Mouse (Mus musculus): ENCODE measurements at regions not wholly inside any gene's neighbourhood (a gene's known extent, or its start where the extent isn't known, plus 50 kb on each side); places are given as distances from the start of the nearest gene placed in this dataset.

DNA sequence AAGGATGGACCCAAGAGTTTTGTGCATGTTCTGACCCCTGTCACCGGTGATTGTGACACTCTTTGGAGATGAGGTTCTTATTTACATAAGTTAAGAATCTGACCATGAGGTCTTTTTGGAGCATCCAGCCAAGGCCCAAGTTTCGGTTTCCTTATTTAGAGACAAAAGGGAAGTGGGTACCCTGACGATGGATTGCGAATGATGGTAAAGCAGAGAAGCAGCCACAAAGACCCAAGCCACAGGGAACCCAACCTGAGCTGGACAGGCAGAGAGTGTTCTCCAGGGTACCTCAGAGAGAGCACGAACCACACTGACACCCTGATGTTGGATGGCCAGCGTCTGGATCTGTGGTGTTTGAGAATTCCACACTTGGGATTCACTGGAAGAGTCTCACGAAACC is 100.8 kb upstream of the L3mbtl4 start:
- no peak overlapping the region for H3K4me2 ChIP-seq (ENCODE audit: low read depth)
- no peaks in the 10 kb centered on the region for H3K4me1 ChIP-seq (ENCODE audit: insufficient read depth)
- H3K27ac ChIP-seq (ENCODE audit: low read depth, low read length) = no peak overlapping the region
- ATAC-seq (no peak), DNase-seq (no peak)
- no peak for TF ChIP-seq CTCF (IDR thresholded peaks at IDR 0.05; ENCODE audit: low read depth)
- H3K9me3 ChIP-seq (ENCODE audit: low read length) = no peaks in the 10 kb centered on the region
- no peaks in the 10 kb centered on the region for H3K36me3 ChIP-seq (ENCODE audit: insufficient read depth)
- no peak overlapping the region for H3K4me3 ChIP-seq (ENCODE audit: low read depth, low read length)
- 92% methylated on average over 7 of the region's 7 CpGs for WGBS
- H3K27me3 ChIP-seq (ENCODE audit: insufficient read depth, low read length) = no peaks in the 10 kb centered on the region
- H3K9ac ChIP-seq = no peak overlapping the region

DNA sequence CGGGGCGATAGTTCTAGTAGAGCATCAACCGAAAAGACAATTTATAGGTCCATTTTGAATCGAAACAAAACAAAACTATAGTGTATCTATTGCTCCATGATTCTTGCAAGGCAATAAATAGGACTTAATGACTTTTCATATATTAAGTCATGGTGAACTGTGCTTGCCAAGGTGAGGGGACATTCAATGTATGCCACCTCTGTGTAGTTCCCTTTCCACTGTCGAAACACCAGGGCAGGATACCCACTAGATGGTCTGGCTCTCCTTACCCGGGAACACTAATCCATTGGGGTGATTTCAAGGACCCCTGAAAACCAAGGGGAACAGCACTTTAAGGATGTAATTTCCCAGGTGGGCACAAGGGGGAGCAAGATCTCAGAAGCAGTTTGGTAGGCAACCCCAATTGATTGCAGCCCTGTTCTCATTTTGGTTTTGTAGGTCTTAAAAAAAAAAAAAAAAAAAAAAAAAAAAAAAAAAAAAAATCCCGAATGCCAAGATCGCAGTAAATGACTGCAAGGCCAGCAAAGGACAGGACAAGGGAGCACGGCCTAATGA is 96.9 kb upstream of the L3mbtl4 start:
- Histone ChIP-seq H3K4me2 (ENCODE audit: low read depth) (no peak overlapping the region), H3K9me3 (ENCODE audit: low read length) (no peaks in the 10 kb centered on the region), H3K27me3 (ENCODE audit: insufficient read depth, low read length) (no peaks in the 10 kb centered on the region), H3K4me3 (ENCODE audit: low read depth, low read length) (no peak overlapping the region), H3K36me3 (ENCODE audit: insufficient read depth) (no peaks in the 10 kb centered on the region), H3K9ac (no peak overlapping the region), H3K4me1 (ENCODE audit: insufficient read depth) (no peaks in the 10 kb centered on the region), H3K27ac (ENCODE audit: low read depth, low read length) (no peak overlapping the region)
- 62% methylated on average over 9 of the region's 9 CpGs for WGBS
- TF ChIP-seq CTCF (IDR thresholded peaks at IDR 0.05; ENCODE audit: low read depth) = peak; percentile 73
- no peak for ATAC-seq
- DNase-seq = peak; percentile 73

DNA sequence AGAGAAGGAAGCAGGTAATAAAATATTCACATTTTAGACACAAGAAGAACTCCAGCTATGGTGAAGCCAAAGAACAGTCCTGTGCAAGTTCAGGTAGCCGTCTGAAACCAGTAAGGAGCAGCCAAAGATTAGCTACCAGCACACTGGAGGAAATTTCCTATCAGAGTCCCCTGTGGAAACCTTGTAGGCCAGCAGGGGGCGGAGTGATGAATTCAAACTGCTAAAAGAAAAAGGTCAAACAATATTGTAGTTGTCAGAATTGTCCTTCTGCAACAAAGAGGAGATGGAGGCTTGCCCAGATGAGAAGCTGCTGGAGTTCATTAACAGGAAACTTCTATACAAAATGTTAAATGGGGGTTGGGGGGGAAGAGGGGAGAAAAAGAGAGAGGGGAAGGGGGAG is 95.8 kb upstream of the L3mbtl4 start:
- peak; percentile 54 for TF ChIP-seq CTCF (IDR thresholded peaks at IDR 0.05; ENCODE audit: low read depth)

DNA sequence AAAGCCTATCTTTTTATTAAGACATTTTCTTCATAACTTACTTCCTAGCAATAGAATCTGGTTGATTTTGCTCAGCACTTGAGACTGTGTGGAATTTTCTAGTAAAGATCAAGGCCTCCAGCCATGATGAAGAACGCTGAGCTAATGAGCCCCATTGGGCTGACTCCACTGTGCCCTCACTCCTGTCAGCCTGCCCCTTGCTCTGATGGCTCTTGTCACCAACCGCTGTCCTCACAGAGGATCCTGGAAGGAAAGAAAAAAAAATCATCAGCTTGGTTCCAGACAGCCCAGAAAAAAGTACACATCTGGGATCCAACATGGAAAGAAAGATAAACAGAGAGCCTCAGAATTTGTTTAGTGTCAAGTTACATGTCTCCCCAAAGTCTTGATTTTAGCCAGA is 88.2 kb upstream of the L3mbtl4 start:
- Histone ChIP-seq H3K27me3 (ENCODE audit: insufficient read depth, low read length) (no peaks in the 10 kb centered on the region), H3K9ac (no peak overlapping the region), H3K27ac (ENCODE audit: low read depth, low read length) (no peak overlapping the region), H3K36me3 (ENCODE audit: insufficient read depth) (no peaks in the 10 kb centered on the region), H3K4me2 (ENCODE audit: low read depth) (no peak overlapping the region), H3K4me1 (ENCODE audit: insufficient read depth) (no peaks in the 10 kb centered on the region), H3K4me3 (ENCODE audit: low read depth, low read length) (no peak overlapping the region), H3K9me3 (ENCODE audit: low read length) (no peaks in the 10 kb centered on the region)
- DNase-seq (no peak), ATAC-seq (no peak)
- TF ChIP-seq CTCF (IDR thresholded peaks at IDR 0.05; ENCODE audit: low read depth) = no peak
- WGBS = 84% methylated on average over 2 of the region's 2 CpGs

More for the DNA sequence above, 95.8 kb upstream of the L3mbtl4 start:
- 17% methylated on average over 2 of the region's 2 CpGs for WGBS
- no peaks in the 10 kb centered on the region for H3K9me3 ChIP-seq (ENCODE audit: low read length)
- H3K4me3 ChIP-seq (ENCODE audit: low read depth, low read length) = no peak overlapping the region
- H3K36me3 ChIP-seq (ENCODE audit: insufficient read depth) = no peaks in the 10 kb centered on the region
- H3K27ac ChIP-seq (ENCODE audit: low read depth, low read length) = no peak overlapping the region
- no peak overlapping the region for H3K4me2 ChIP-seq (ENCODE audit: low read depth)
- no peaks in the 10 kb centered on the region for H3K27me3 ChIP-seq (ENCODE audit: insufficient read depth, low read length)
- ATAC-seq = no peak
- H3K9ac ChIP-seq = no peak overlapping the region
- peak; percentile 37 for DNase-seq
- no peaks in the 10 kb centered on the region for H3K4me1 ChIP-seq (ENCODE audit: insufficient read depth)

DNA sequence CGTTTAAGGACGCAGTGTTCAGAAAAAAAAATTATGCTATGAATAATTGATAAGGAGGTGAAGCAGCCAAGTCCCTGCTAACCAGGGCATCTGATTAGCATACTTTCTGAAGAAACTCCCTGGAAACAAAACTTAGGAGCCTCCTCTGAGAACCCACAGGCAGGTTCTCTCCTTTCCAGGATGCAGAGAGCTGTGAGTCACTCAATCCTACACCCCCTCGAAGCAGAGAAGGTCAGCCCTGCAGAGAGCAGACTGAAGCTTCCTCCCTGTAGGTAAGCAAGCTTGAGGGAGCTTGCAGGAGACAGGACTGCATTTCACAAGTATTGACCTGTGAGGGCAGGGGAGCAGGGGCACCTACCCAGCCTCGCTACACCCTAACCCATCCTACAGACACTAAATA is 83.7 kb upstream of the L3mbtl4 start:
- H3K4me3 ChIP-seq (ENCODE audit: low read depth, low read length) = no peak overlapping the region
- ATAC-seq (no peak), DNase-seq (no peak)
- no peaks in the 10 kb centered on the region for H3K9me3 ChIP-seq (ENCODE audit: low read length)
- no peaks in the 10 kb centered on the region for H3K36me3 ChIP-seq (ENCODE audit: insufficient read depth)
- 77% methylated on average over 4 of the region's 4 CpGs for WGBS
- no peak for TF ChIP-seq CTCF (IDR thresholded peaks at IDR 0.05; ENCODE audit: low read depth)
- H3K4me1 ChIP-seq (ENCODE audit: insufficient read depth) = no peaks in the 10 kb centered on the region
- H3K4me2 ChIP-seq (ENCODE audit: low read depth) = no peak overlapping the region
- no peaks in the 10 kb centered on the region for H3K27me3 ChIP-seq (ENCODE audit: insufficient read depth, low read length)
- H3K9ac ChIP-seq = no peak overlapping the region
- H3K27ac ChIP-seq (ENCODE audit: low read depth, low read length) = no peak overlapping the region

DNA sequence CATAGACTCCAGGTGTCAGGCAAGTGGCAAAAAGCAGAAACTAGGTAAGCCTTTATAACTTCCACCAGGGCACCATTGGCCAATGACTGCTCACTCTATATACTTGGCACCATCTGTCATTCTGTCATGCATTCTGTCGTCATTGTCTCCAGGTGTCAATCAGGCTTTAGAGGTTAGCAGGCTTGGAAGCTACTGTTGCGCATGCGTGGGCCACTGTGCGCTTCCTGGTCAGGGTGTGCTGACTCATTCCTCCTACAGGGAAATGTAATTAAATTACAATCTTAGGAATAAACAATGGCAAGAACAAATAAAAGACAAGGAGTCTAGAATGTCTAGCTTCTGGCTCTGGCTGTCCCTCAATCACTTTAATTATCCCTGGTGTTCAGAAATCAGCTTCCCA is 68.1 kb upstream of the L3mbtl4 start:
- H3K27ac ChIP-seq (ENCODE audit: low read depth, low read length) = no peak overlapping the region
- 77% methylated on average over 4 of the region's 4 CpGs for WGBS
- no peak for DNase-seq

DNA sequence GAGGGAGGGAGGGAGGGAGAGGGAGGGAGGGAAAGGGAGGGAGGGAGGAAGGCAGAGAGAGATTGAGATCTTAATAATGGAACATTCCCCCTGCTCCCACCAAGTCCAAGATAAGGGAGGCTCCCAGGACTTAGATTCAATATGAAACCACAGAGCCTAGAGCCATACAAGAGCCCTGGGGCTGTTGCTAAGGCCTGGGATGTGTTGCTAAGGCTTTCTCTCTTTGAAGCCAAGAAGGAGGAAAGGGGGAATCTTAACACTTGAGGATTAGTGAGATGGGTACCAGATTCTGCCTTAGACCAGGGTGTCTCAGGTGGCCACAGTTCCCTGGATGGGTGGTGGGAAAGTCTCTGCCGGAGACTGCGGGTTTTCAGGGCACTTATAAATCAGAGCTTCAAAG is 64.8 kb upstream of the L3mbtl4 start:
- DNase-seq (no peak), ATAC-seq (peak; percentile 38)
- H3K4me2 ChIP-seq (ENCODE audit: low read depth) = no peak overlapping the region
- H3K27ac ChIP-seq (ENCODE audit: low read depth, low read length) = no peak overlapping the region
- no peak overlapping the region for H3K9ac ChIP-seq
- no peaks in the 10 kb centered on the region for H3K27me3 ChIP-seq (ENCODE audit: insufficient read depth, low read length)
- H3K9me3 ChIP-seq (ENCODE audit: low read length) = no peaks in the 10 kb centered on the region
- H3K4me1 ChIP-seq (ENCODE audit: insufficient read depth) = no peaks in the 10 kb centered on the region
- WGBS = 80% methylated on average over 2 of the region's 2 CpGs
- no peak for TF ChIP-seq CTCF (IDR thresholded peaks at IDR 0.05; ENCODE audit: low read depth)
- H3K4me3 ChIP-seq (ENCODE audit: low read depth, low read length) = no peak overlapping the region
- H3K36me3 ChIP-seq (ENCODE audit: insufficient read depth) = no peaks in the 10 kb centered on the region

More for the DNA sequence above, 68.1 kb upstream of the L3mbtl4 start:
- Histone ChIP-seq H3K27me3 (ENCODE audit: insufficient read depth, low read length) (no peaks in the 10 kb centered on the region), H3K9ac (no peak overlapping the region), H3K4me2 (ENCODE audit: low read depth) (no peak overlapping the region), H3K9me3 (ENCODE audit: low read length) (no peaks in the 10 kb centered on the region), H3K36me3 (ENCODE audit: insufficient read depth) (no peaks in the 10 kb centered on the region), H3K4me1 (ENCODE audit: insufficient read depth) (no peaks in the 10 kb centered on the region), H3K4me3 (ENCODE audit: low read depth, low read length) (no peak overlapping the region)
- no peak for TF ChIP-seq CTCF (IDR thresholded peaks at IDR 0.05; ENCODE audit: low read depth)
- no peak for ATAC-seq
